Mouse (Mus musculus) thymus, postnatal 10 days (tissue): Measurements from ENCODE around the gene Slc39a13.
"Not testable (repeated sequence)": the region's sequence is repeated elsewhere in the genome, so short reads cannot be mapped to it uniquely, and the experiment has no call there.

Experiments
- DNase-seq, 2 experiments: peaks; one replicate each; pipeline ENCODE4 v3.0.0; 2021; ENCODE audit warnings: low spot score in 2 of 2

Gene Slc39a13

DNA sequence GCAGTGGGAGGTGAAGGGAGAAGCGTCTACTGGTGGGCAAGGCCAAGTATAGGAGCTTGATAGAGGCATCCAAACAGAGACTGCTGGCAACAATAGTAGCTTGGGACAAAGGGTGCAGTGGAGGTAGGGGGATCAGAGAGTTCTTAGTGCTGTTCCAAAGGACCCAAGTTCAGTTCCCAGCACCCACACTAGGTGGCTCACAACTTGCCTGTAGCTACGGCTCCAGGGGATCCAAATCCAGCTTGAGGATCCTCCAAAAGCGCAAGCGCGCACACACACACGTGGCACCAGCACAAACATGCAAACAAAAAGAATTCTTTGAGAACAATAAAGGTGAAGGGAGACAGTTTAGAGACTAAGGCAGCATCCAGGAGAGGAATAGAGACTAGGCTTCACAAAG is 6.0 kb downstream of the Slc39a13 start:
- DNase-seq: no peak

DNA sequence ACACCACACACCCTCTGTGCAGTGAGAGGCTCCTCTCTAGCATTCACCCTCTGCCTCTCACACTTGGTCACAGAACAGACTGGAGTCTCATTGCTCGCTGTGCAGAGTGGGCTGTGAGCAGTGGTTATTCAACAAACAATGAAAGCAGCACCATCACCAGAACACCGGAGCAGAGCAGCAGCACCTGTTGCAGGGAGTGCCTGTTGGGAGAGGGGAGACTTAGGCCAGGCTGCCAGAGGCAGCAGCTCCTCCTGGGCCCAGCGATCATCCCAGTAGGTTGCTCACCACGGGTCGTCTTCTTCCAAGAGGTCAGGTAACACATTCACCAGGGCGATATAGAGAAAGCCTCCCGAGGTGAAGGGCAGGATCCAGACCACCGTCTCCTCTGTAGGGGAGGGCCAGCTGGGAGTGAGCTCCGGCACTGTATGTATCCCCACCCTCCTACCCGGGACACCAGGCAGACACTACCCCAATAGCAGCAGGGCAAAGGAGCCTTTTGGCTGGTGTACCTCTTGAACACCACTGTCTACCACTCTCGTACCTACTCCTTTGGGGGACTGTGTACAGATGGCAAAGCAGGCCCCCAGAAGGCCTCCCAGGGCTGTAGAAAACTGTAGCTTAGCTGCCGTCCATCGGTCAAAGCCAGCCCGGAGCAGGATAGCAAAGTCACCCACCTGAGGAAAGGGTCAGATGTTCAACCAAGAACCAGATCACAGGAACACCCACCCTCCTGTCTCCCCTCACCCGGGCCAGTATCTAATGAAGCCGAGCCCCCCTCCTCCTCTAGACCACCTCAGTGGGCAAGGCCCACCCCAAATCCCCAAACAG is 7.2 kb downstream of the Slc39a13 start:
- no peak for DNase-seq

DNA sequence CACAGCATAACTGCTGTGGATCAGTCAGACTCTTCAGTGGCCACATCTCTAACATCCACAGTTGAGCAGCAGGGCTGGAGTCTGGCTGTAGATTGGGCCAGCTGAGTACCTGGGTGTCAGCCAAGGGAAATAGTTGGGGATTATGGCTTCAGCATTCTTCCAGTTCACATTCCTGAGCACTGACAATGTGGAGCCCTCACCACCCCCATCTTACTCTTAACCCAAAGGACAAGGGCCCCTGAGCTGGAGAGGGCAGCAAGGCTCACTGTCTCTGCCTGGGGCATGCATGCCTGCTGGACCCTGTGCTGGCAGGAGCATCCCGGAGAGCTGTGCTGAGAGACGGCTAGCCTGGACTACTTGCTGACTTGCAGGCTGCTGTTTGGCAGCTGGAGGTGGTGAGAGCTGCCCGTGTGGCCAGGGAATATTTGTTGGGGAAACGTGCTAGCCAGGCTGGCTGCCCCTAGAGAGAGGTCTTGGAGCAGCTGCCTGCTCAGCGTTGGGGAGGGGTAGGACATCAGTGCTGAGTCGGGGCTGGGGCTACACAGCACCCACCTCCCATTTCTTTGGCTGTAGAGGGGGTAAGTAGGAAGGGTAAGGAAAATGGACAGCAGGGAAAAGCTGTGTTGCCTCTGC is 8.3 kb downstream of the Slc39a13 start:
- no peak for DNase-seq

DNA sequence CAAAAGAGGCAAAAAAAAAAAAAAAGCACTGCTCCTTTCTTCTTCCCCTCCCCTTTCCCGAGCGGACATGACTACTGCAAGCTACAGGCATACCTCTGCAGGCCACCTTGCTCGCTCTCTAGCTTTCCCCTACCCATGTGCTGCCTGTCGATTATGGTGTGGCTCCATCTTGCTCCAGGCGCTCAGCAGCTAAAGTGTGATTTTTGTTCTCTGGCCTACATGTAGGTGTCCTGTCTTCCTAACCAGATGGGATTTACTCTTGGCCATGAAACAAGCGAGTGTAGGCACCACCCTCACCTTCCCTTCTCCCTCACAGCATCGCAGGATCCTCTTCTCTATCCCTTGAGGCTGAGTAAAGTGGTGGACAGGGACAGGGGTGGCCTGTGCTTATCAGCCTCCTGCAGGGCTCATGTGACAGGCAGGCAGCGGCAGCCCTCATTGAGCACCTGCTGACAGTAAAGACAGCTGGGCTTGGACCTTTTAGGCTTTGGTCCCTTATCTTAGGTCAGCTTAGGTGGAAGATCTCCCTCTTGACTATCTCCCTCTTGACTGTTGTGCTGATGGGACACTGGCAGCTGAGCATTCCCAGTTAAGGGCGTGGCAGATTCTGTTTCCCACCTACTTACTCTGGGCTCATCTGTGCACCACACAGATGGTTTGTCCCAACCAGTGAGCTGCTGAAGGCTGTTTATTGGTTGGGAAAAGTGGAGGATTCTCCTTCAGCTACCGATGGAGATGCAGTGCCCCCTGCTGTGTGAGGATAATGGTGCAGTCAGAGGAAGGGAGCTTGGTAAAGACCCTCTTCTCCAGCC is 9.5 kb downstream of the Slc39a13 start:
- peak in 1 of 2 experiments; percentile 36 for DNase-seq

DNA sequence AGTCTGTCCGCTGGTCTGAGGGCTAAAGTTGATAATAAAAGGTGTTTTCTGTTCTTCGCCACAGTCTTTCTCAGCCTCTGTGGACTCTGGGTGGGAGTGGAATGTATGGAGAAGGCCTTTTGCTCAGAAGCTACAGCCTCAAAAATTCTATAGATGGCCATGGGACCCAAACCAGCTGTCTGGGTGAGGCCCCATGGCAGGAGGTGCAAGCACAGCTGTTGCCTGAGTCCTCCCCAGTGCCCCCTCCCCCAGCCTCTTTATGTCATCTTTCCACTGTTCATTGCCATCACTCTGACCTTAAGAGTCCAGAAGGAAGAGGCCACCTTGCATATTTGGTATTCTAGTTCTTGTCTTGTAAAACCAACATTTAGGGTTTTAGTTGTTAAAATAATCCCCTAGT is 10.8 kb downstream of the Slc39a13 start:
- no peak for DNase-seq

DNA sequence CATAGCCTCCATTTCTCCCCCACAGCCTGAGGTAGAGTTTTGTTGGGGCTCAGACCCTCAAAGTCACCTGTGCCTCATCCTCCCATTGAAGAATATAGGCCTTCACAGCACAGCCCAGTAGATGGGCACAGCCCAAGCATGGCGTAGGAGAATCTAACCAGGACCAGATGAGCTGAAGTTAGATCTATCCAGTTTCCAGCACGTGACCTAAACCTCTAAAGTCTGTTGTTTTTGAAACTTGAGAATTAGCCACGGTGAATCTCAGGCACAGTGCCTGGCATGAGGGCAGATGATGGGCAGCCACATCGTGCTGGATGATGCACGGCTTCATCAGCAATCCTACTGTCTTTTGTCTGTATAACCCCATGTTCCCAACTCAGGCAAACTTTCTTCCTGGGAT is 11.8 kb downstream of the Slc39a13 start:
- no peak for DNase-seq

DNA sequence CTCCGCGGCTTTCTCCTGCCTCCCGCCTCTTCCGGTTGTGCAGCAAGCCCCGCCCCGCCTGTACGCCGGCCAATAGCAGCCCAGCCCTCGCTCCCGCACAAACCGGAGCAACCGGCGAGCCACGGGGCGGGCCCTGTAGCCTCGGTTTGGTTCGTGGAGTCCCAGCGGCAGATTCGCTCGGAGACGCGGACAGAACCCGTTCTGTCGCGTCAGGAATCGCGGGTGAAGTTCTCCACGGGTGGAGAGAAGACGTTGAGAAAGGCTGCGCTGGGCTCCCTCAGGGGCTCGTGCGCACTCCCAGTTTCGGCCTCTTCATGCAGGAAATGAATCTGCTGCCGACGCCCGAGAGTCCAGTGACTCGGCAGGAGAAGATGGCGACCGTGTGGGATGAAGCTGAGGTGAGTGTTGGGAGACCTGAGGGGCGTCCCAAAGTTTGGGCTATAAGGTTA is 16.3 kb downstream of the Slc39a13 start, which contains the start of gene Psmc3:
Psmc3 (plus strand) TSS at position 76 of the 449 bp plus-strand sequence.
- peak; percentile 95 for DNase-seq

DNA sequence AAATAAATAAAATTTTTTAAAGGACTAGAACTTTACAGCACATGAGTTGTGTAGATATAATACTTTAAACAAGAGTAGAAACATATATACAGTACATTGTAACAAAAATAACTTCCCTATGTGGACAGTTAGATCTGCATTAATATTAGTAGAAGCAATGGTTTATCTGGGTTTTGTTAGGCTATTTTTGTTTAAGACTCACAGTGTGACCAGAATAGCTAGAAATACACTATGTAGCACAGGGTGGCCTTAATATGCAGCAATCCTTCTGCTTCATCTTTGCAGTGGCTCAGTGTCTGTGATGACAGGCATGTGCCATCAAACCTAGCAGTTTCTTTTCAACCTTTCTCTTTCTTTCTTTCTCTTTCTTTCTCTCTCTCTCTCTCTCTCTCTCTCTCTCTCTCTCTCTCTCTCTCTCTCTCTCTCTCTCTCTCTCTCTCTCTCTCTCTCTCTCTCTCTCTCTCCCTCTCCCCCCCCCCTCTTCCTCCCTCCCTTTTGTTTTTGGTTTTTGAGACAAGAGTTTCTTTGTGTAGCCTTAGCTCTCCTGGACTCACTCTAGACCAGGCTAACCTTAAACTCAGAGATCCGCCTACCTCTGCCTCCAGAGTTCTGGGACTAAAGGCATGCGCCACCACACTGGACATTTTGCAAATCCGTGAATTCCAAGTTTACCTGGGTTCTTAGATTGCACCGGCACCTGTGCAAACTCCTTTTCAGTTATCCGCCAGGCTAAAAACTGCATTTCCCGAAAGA is 16.9 kb downstream of the Slc39a13 start:
- no peak for DNase-seq

DNA sequence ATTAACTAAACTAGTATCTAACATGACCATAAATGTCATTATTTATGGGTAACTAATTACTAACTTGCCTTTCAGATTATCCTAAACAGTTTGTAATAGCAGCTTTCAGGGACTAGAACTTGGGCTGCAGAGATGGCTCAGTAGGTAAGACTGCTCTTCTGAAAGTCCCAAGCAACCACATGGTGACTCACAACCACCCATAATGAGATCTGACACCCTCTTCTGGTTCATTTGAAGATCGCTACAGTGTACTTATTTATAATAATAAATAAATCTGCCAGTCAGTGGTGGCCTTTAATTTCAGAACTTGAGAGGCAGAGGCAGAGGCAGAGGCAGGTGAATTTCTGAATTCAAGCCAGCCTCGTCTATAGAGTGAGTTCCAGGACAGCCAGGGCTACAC is 17.5 kb downstream of the Slc39a13 start:
- no peak for DNase-seq

DNA sequence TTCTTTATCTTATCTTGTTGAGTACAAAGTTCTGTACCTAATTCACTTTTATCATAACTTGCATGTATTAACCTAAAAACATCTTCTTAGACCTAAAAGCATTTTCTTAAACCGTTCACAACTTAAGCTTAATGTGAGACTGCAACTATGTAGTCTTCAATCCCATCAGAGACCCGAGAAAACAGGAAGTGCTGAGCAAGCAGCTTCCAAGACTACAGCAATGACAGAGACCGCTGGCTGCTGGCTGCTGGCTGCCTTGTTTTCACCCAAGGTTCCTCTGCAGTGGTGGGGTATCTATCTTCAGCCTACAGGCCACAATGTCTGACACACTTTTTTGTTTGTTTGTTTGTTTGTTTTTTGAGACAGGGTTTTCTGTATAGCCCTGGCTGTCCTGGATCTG is 18.3 kb downstream of the Slc39a13 start:
- no peak for DNase-seq

DNA sequence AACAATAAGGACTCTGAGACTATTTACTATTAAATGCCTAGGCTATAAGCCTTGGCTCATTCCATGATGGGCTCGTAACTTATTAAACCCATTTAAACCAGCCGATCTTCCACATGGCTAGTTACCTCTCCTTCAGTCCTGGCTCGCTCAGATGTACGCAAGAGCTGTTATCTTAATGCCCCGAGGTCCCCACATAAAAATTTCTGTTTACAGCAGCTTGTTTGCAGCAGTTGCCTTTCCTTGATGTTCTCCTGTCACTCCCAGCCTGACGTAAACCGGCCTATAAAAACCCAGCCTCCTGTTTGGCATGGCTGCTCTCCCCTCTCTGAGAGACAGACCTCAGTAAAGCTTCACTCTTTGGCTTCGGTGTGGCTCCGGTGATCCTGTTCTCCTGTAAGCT is 22.9 kb downstream of the Slc39a13 start:
- no peak for DNase-seq

DNA sequence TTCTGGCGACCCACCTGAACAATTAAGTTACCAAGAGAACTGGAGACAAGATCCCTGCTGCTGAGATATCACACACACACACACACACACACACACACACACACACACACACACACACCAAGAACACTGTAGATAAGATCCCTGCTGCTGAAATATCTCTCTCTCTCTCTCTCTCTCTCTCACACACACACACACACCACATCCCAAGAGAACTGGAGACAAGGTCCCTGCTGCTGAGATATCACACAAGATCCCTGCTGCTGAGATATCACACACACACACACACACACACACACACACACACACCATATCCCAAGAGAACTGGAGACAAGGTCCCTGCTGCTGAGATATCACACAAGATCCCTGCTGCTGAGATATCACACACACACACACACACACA is 24.4 kb downstream of the Slc39a13 start:
- DNase-seq: not testable (repeated sequence)

DNA sequence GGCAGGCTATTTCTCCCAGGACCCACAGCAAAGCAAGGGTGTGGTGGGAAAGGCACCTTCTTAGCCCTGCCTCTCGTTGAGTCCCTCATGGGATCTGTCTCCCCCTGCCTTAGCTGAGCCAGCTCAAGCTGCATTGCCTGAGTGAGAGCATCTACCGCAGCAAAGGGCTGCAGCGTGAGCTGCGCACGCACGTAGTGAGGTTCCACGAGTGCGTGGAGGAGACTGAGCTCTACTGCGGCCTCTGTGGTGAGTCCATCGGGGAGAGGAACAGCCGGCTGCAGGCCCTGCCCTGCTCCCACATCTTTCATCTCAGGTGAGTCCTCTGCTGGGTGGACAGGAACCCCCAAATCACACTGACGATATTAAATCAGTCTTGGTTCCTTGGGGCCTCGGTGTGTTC is 25.5 kb downstream of the Slc39a13 start:
- no peak for DNase-seq

DNA sequence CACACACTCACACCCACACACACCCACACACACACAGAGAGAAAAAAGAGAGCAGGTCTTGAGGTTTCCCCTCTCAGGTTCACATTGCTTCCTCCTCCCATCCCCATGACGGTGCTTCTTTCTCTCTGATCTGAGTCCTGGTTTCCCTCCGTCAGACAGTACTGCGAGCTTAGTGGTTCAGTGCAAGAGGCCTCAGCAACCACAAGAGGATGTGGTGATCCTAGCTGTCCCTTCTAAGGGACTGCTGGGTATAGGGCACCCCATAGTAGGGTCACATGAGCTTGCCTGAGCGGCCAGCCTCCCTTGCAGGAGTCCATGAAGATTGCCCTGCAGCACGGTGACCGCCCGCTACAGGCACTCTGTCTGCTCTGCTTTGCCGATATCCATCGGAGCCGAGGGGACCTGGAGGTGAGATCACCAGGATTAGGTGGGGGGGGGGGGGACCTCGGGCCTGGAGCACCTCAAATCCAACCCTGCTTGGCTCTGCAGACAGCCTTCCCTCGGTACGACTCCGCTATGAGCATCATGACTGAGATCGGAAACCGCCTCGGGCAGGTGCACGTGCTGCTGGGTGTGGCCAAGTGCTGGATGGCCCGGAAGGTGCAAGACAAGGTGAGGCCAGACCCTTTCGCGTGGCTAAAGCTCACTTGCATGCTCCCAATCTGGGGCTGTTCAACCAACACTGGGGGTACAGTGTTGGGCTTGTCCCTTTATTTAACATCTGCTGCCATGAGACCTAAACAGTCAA is 27.4 kb downstream of the Slc39a13 start:
- DNase-seq: peak in 1 of 2 experiments; percentile 22

DNA sequence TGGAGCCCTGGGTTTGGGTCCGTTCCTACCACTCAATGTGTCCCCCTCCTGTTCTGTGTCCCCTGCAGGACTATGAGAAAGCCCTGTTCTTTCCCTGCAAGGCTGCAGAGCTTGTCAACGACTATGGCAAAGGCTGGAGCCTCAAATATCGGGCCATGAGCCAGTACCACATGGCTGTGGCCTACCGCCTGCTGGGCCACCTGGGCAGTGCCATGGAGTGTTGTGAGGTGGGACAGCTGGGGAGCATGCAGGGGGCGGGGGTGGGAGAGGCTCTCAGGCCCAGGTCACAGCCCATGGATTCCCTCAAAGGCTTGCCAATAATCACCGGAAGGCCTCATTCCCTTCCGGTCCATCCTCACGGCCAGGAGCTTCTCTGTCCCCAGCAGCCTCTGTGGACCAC is 28.4 kb downstream of the Slc39a13 start:
- no peak for DNase-seq

DNA sequence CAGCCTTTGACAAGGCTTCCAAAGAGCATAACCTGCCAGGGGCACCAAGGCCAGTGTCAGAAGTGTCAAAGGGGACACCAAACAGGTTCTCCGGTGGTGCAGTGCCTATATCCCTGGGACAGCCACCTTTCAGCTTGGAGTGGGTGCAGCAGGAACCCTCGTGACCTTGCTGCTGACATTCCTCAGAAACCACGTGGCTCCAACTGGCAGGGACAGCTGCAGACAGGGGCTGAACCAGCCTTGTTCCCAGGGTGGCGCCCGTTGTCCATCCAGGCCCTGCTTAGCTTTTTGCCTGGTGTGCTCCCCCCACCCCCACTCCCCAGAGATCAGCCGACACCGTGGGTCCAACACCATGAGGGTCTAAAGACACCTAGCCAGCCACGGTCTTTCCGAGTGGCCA is 34.8 kb downstream of the Slc39a13 start, which contains the start of gene Rapsn:
Rapsn (plus strand) TSS at position 236 of the 400 bp plus-strand sequence.
- DNase-seq: no peak

DNA sequence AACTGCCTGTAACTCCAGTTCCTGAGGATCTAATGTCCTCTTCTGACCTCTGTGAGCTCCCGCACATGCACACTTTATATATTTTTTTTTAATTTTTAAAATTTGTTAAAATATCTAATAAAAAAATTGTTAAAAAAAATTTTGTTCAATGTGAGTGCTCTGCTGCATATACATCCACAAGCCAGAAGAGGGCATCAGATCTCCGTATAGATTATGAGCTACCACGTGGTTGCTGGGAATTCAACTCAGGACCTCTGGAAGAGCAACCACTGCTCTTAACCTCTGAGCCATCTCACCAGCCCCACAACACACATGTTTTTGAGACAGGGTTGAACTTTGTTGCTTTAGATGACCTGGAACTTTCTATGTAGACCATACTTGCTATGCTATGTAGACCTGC is 37.2 kb downstream of the Slc39a13 start:
- no peak for DNase-seq

DNA sequence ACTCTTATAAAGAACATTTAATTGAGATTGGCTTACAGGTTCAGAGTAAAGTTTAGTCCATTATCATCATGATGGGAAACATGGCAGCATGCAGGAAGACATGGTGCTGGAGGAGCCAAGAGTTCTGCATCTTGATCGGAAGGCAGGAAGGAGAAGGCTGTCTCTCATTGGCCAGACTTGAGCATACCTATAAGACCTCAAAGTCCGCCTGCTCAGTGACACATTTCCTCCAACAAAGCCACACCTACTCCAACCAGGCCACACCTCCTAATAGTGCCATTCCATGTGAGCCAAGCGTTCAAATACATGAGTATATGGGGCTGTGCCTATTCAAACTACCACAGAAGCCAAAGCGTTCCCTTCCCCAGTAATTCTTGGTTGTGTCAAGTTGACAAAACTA is 39.0 kb downstream of the Slc39a13 start:
- DNase-seq: no peak

DNA sequence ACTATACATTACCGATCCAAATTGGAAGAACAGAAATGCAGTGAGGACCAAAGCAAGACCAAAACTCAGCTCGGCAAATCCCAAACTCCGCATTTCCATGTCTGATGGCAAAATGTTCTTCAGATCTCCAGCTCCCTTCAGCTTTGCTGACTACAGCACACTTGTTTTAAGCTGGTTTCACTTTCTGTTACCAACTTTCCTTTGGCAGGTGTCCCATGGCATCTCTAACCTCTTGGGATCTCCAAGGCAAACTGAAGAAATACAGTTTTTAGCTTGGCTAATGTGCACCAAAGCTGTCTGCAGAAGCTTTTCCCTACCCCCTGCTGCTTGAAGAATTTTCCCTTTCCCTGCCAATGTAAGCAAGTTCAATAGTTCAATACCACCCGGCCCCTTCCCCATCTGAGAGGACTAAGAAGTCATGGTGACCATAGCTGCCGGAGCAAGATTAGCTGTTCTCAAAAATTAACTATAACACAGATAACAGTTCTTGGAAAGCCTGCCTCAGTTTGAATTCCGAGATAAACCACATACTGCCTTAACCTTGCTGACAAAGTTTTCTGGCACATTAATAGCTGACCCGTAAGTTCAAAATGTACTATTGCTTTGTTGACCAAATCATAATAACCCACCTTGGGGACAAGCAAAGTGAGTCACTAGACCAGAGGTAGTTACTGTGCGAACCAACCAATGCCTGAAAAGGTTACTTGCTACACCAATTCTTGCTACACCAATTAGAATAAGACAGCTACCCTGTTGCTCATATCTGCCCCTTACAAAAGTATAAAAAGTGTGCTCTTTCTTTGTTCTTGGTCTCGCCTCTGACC is 42.6 kb downstream of the Slc39a13 start:
- DNase-seq: no peak

DNA sequence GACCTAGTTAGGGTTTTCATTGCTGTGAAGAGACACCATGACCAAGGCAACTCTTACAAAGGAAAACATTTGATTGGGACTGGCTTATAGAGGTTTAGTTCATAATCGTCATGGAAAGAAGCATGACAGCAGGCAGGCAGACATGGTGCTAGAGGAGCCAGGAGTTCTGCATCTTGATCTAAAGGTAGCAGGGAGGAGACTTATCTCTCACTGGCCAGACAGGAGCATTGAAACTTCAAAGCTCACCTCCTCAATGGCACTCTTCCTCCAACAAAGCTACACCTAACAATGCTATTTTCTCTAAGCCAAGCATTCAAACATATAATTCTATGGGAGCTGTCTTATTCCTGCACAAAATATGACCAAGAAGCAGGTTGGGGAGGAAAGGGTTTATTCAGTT is 43.7 kb downstream of the Slc39a13 start:
- no peak for DNase-seq
